Mouse (Mus musculus) forebrain, embryonic 14.5 days (tissue): ENCODE data around the gene Msi1. TPM values are rescaled to one million over a fixed set of nuclear protein-coding genes. Genes with fewer than 3 reads are reported as not detected.
"Not testable (repeated sequence)": the region's sequence is repeated elsewhere in the genome, so short reads cannot be mapped to it uniquely, and the experiment has no call there.

ENCODE experiments used
- ATAC-seq: fragments of 200-750 bp; cut with Nextera tagmentation; 2 replicates; pipeline ENCODE4 v1.8.0; 2017; ENCODE audit warnings: mild to moderate bottlenecking, moderate library complexity
- DNase-seq: peaks from one replicate; pipeline ENCODE4 v3.0.0-alpha.2; 2015; ENCODE audit warnings: low spot score
- H3K27ac ChIP-seq: fragments of 300-500 bp; sonication (generic); 2 replicates; pipeline ENCODE4 v1.5.1; 2014; ENCODE audit warnings: low read depth, mild to moderate bottlenecking, control low read depth, low read length, moderate library complexity
- H3K27me3 ChIP-seq: fragments of 300-500 bp; sonication (generic); replicated peaks from 2 replicates; pipeline ENCODE4 v1.6.1; 2014; ENCODE audit warnings: low read length, control low read depth, mixed read lengths; ENCODE audit not compliant: control insufficient read depth, insufficient read depth
- H3K36me3 ChIP-seq: fragments of 300-500 bp; sonication (generic); 2 replicates; pipeline ENCODE4 v1.6.1; 2014; ENCODE audit warnings: low read length, control low read depth; ENCODE audit not compliant: control insufficient read depth, insufficient read depth
- H3K4me1 ChIP-seq: fragments of 300-500 bp; sonication (generic); 2 replicates; pipeline ENCODE4 v1.6.1; 2014; ENCODE audit warnings: antibody characterized with exemption, low read length, control low read depth; ENCODE audit not compliant: control insufficient read depth, insufficient read depth
- H3K4me2 ChIP-seq: fragments of 300-500 bp; sonication (generic); 2 replicates; pipeline ENCODE4 v1.6.1; 2014; ENCODE audit warnings: mild to moderate bottlenecking, control low read depth, low read length
- H3K4me3 ChIP-seq: fragments of 300-500 bp; sonication (generic); 2 replicates; pipeline ENCODE4 v1.5.1; 2014; ENCODE audit warnings: low read depth, low read length, control low read depth
- H3K9ac ChIP-seq: fragments of 300-500 bp; sonication (generic); 2 replicates; pipeline ENCODE4 v1.6.1; 2014; ENCODE audit warnings: mild to moderate bottlenecking, low read length, control low read depth, moderate library complexity
- H3K9me3 ChIP-seq: fragments of 300-500 bp; sonication (generic); replicated peaks from 2 replicates; pipeline ENCODE4 v1.6.1; 2016; ENCODE audit warnings: low read length, control low read depth, mixed read lengths; ENCODE audit not compliant: control insufficient read depth
- WGBS: fragments of 180-500 bp; shearing (Covaris S2); extraction: QIAGEN DNeasy Blood & Tissue Kit; methylation state at CpG from one replicate; pipeline ENCODE4 v1.1.7; 2014; 5-methylcytosine and 5-hydroxymethylcytosine counted together
- polyA plus RNA-seq: library from polyadenylated mRNA; unstranded; fragments of >200 nt; fragmentation: Nextera tagmentation; extraction: Ambion mirVana; gene quantifications from 2 replicates; pipeline ENCODE4 v1.2.1, GENCODE M21; 2014

Msi1 gene
- polyA plus RNA-seq, 1 experiment from 2014 or later: 63.3 TPM

GRCm38 (mm10) chr5:115437242-115437944 is 8.0 kb downstream of the Msi1 start:
- Histone ChIP-seq H3K36me3 (peaks cover 90% of the 10 kb centered on the region), H3K4me3 (peak overlapping the region; percentile 99), H3K4me2 (peak overlapping the region; percentile 94), H3K4me1 (peaks cover 62% of the 10 kb centered on the region), H3K27ac (peak overlapping the region; percentile 100), H3K27me3 (no peaks in the 10 kb centered on the region), H3K9me3 (no peaks in the 10 kb centered on the region), H3K9ac (peak overlapping the region; percentile 100)
- DNase-seq: no peak
- WGBS: 5% methylated on average over 7 of the region's 7 CpGs
- peak; percentile 0; the same call in 1 of the 2 replicates for ATAC-seq

- Histone ChIP-seq H3K4me2 (peak overlapping the region; percentile 94), H3K4me3 (peak overlapping the region; percentile 99), H3K27me3 (no peaks in the 10 kb centered on the region), H3K36me3 (peaks cover 91% of the 10 kb centered on the region), H3K9me3 (no peaks in the 10 kb centered on the region), H3K4me1 (peaks cover 56% of the 10 kb centered on the region), H3K9ac (peak overlapping the region; percentile 100), H3K27ac (peak overlapping the region; percentile 100)
- WGBS: 0% methylated on average over 2 of the region's 2 CpGs
- DNase-seq: peak; percentile 70
- no peak for ATAC-seq
Measured at GRCm38 (mm10) chr5:115437945-115438315, 8.5 kb downstream of the Msi1 start.

GRCm38 (mm10) chr5:115438667-115439066 is 9.3 kb downstream of the Msi1 start:
- Histone ChIP-seq H3K9me3 (no peaks in the 10 kb centered on the region), H3K4me1 (peaks cover 51% of the 10 kb centered on the region), H3K4me2 (peak overlapping the region; percentile 94), H3K27me3 (no peaks in the 10 kb centered on the region), H3K4me3 (no peak overlapping the region), H3K36me3 (peaks cover 94% of the 10 kb centered on the region), H3K9ac (peak overlapping the region; percentile 53), H3K27ac (peak overlapping the region; percentile 100)
- 17% methylated on average over 7 of the region's 7 CpGs for WGBS
- DNase-seq (no peak), ATAC-seq (no peak)

- H3K36me3 ChIP-seq: peaks cover 96% of the 10 kb centered on the region
- no peak overlapping the region for H3K4me3 ChIP-seq
- no peak overlapping the region for H3K9ac ChIP-seq
- H3K9me3 ChIP-seq: no peaks in the 10 kb centered on the region
- H3K27me3 ChIP-seq: no peaks in the 10 kb centered on the region
- H3K27ac ChIP-seq: peak overlapping the region; percentile 75
- DNase-seq (peak; percentile 92), ATAC-seq (no peak)
- no peak overlapping the region for H3K4me2 ChIP-seq
- H3K4me1 ChIP-seq: peaks cover 27% of the 10 kb centered on the region
- WGBS: 26% methylated on average over 14 of the region's 14 CpGs
Measured at GRCm38 (mm10) chr5:115441205-115441849, 11.9 kb downstream of the Msi1 start.

GRCm38 (mm10) chr5:115442663-115443062 is 13.3 kb downstream of the Msi1 start:
- 73% methylated on average over 5 of the region's 5 CpGs for WGBS
- H3K27ac ChIP-seq: not testable (repeated sequence)

GRCm38 (mm10) chr5:115444130-115444529 is 14.7 kb downstream of the Msi1 start:
- Histone ChIP-seq H3K9me3 (no peaks in the 10 kb centered on the region), H3K4me1 (peaks cover 3% of the 10 kb centered on the region), H3K27ac (no peak overlapping the region), H3K9ac (no peak overlapping the region), H3K4me3 (no peak overlapping the region), H3K27me3 (no peaks in the 10 kb centered on the region), H3K36me3 (peaks cover 99% of the 10 kb centered on the region), H3K4me2 (no peak overlapping the region)
- 78% methylated on average over 11 of the region's 11 CpGs for WGBS
- no peak for DNase-seq
- ATAC-seq: no peak

More at GRCm38 (mm10) chr5:115442663-115443062, 13.3 kb downstream of the Msi1 start:
- Histone ChIP-seq H3K36me3 (peaks cover 99% of the 10 kb centered on the region), H3K4me1 (peaks cover 17% of the 10 kb centered on the region)
- not testable (repeated sequence) for ATAC-seq, H3K9ac ChIP-seq, DNase-seq, H3K9me3 ChIP-seq, H3K4me2 ChIP-seq, H3K27me3 ChIP-seq, H3K4me3 ChIP-seq

- peaks cover 99% of the 10 kb centered on the region for H3K36me3 ChIP-seq
- H3K27ac ChIP-seq: no peak overlapping the region
- H3K4me3 ChIP-seq: no peak overlapping the region
- no peak for DNase-seq
- no peak for ATAC-seq
- H3K4me2 ChIP-seq: no peak overlapping the region
- H3K9ac ChIP-seq: no peak overlapping the region
- H3K9me3 ChIP-seq: no peaks in the 10 kb centered on the region
- no peaks in the 10 kb centered on the region for H3K27me3 ChIP-seq
- no peaks in the 10 kb centered on the region for H3K4me1 ChIP-seq
- WGBS: 85% methylated on average over 17 of the region's 17 CpGs
Measured at GRCm38 (mm10) chr5:115447108-115447507, 17.7 kb downstream of the Msi1 start.

- 95% methylated on average over 3 of the region's 3 CpGs for WGBS
- no peak overlapping the region for H3K9ac ChIP-seq
- DNase-seq: no peak
- ATAC-seq: no peak
- peaks cover 98% of the 10 kb centered on the region for H3K36me3 ChIP-seq
- H3K9me3 ChIP-seq: no peaks in the 10 kb centered on the region
- no peak overlapping the region for H3K27ac ChIP-seq
- no peak overlapping the region for H3K4me2 ChIP-seq
- H3K4me3 ChIP-seq: no peak overlapping the region
- H3K27me3 ChIP-seq: no peaks in the 10 kb centered on the region
- no peaks in the 10 kb centered on the region for H3K4me1 ChIP-seq
Measured at GRCm38 (mm10) chr5:115449247-115449646, 19.8 kb downstream of the Msi1 start.
